Mouse (Mus musculus): ENCODE data around the gene Gm20918. TPM values are rescaled to one million over a fixed set of nuclear protein-coding genes. Genes with fewer than 3 reads are reported as not detected.

Gm20918 gene
- polyA plus RNA-seq (2015; fragmentation: Illumina TruSeq; extraction: RNeasy Lipid Tissue Mini Kit (QIAGEN cat#74804); ENCODE audit: insufficient read depth, low read depth, low replicate concordance): not detected

GRCm38 (mm10) chrY:5043637-5044036 is at the start of gene Gm20918:
TSS of gene Gm20918 (plus strand) at chrY:5043937.

Other genes with a start within 250 kb of the Gm20918 start
- not detected for gene Gm21820, start 205.5 kb downstream of the Gm20918 start, polyA plus RNA-seq (2015; fragmentation: Illumina TruSeq; extraction: RNeasy Lipid Tissue Mini Kit (QIAGEN cat#74804); ENCODE audit: insufficient read depth, low read depth, low replicate concordance)